Mouse (Mus musculus) embryo, embryonic 11.5 days (tissue): ENCODE data around the gene Atp6v1e1.

Experiments used
- DNase-seq: peaks from one replicate; pipeline ENCODE4 v3.0.0-alpha.2; 2012; ENCODE audit warnings: low read depth, low spot score

Atp6v1e1 gene

GRCm38 (mm10) chr6:120772025-120772424, 50.6 kb downstream of the Atp6v1e1 start:
- no peak for DNase-seq

- no peak for DNase-seq
These were observed 51.2 kb downstream of the Atp6v1e1 start for GRCm38 (mm10) chr6:120771366-120771765.

GRCm38 (mm10) chr6:120769972-120770371, 52.6 kb downstream of the Atp6v1e1 start:
- no peak for DNase-seq

- no peak for DNase-seq
These were observed 61.4 kb downstream of the Atp6v1e1 start for GRCm38 (mm10) chr6:120761151-120761550.

- no peak for DNase-seq
These were observed 76.2 kb downstream of the Atp6v1e1 start for GRCm38 (mm10) chr6:120746416-120746815.
